Mouse (Mus musculus) hindbrain, postnatal 0 days (tissue): ENCODE results near the gene Tpm4. TPM values are rescaled to one million over a fixed set of nuclear protein-coding genes. Genes with fewer than 3 reads are reported as not detected.
A peak's percentile ranks its signal among the peaks of the same experiment; 100 is the strongest.

Source experiments
- ATAC-seq: fragments of 200-750 bp; cut with Nextera tagmentation; 2 replicates; pipeline ENCODE4 v1.8.0; 2017; ENCODE audit warnings: mild to moderate bottlenecking, moderate TSS enrichment, moderate library complexity
- DNase-seq: peaks from one replicate; pipeline ENCODE4 v3.0.0-alpha.2; 2015; ENCODE audit warnings: low spot score
- H3K27ac ChIP-seq: fragments of 300-500 bp; sonication (generic); 2 replicates; pipeline ENCODE4 v1.5.1; 2014; ENCODE audit warnings: mild to moderate bottlenecking
- H3K27me3 ChIP-seq: fragments of 300-500 bp; sonication (generic); 2 replicates; pipeline ENCODE4 v1.6.1; 2014; ENCODE audit warnings: low read length, mixed read lengths; ENCODE audit not compliant: insufficient read depth
- H3K36me3 ChIP-seq: fragments of 300-500 bp; sonication (generic); 2 replicates; pipeline ENCODE4 v1.6.1; 2014; ENCODE audit warnings: low read length, mixed read lengths; ENCODE audit not compliant: insufficient read depth
- H3K4me1 ChIP-seq: fragments of 300-500 bp; sonication (generic); 2 replicates; pipeline ENCODE4 v1.6.1; 2014; ENCODE audit warnings: antibody characterized with exemption, low read length, mixed read lengths; ENCODE audit not compliant: insufficient read depth
- H3K4me2 ChIP-seq: fragments of 300-500 bp; sonication (generic); 2 replicates; pipeline ENCODE4 v1.6.1; 2014; ENCODE audit warnings: low read depth, mild to moderate bottlenecking, low read length, moderate library complexity, mixed read lengths
- H3K4me3 ChIP-seq: fragments of 300-500 bp; sonication (generic); 2 replicates; pipeline ENCODE4 v1.5.1; 2014; ENCODE audit warnings: low read length
- H3K9ac ChIP-seq: fragments of 300-500 bp; sonication (generic); replicated peaks from 2 replicates; pipeline ENCODE4 v1.6.1; 2014; ENCODE audit warnings: mild to moderate bottlenecking, low read length, moderate library complexity, mixed read lengths
- H3K9me3 ChIP-seq: fragments of 300-500 bp; sonication (generic); 2 replicates; pipeline ENCODE4 v1.6.1; 2016; ENCODE audit warnings: low read length, mixed read lengths
- CTCF ChIP-seq: IDR thresholded peaks from 2 replicates; pipeline ENCODE4 v1.5.1; 2016; ENCODE audit warnings: antibody characterized with exemption, control low read depth, low read depth
- WGBS: fragments of 180-500 bp; shearing (Covaris S2); extraction: QIAGEN DNeasy Blood & Tissue Kit; methylation state at CpG from one replicate; pipeline ENCODE4 v1.1.7; 2014; 5-methylcytosine and 5-hydroxymethylcytosine counted together
- polyA plus RNA-seq: library from polyadenylated mRNA; unstranded; fragments of >200 nt; fragmentation: Nextera tagmentation; extraction: Ambion mirVana; gene quantifications from 2 replicates; pipeline ENCODE4 v1.2.1, GENCODE M21; 2015
- total RNA-seq: library from RNA; depleted of rRNA; stranded (reverse); fragments of >200 nt; gene quantifications from 2 replicates; pipeline ENCODE4 v1.2.3, GENCODE M21; 2014

Gene Tpm4
- total and polyA plus RNA-seq, 2 experiments from 2014 or later, result 83.2 to 124 TPM

DNA sequence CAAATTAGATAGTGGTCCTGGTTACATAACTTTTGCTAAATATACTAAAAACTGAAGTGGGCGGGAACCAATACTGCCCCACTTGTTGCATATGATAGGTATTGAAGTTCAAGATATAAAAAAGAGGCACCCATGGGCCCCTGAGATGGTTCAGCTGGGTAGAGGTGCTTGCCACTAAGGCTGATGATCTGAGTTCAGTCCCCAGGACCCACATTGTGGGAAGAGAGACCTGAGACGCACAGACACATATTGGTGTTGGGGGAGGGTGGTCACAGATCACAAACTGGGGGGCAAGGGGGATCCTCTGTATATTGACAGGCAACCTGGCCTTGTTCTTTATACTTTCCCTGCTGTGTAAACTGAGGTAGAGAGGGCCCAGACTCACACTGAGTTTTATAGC, 2.7 kb downstream of the Tpm4 start:
- no peak for DNase-seq

GRCm38 (mm10) chr8:72138456-72138855, 3.7 kb downstream of the Tpm4 start:
- ATAC-seq (no peak), DNase-seq (no peak)
- H3K9ac ChIP-seq, result no peak overlapping the region
- no peaks in the 10 kb centered on the region for H3K9me3 ChIP-seq
- WGBS, result 97% methylated on average over 5 of the region's 5 CpGs
- no peak overlapping the region for H3K4me2 ChIP-seq
- H3K4me3 ChIP-seq, result no peak overlapping the region
- H3K27me3 ChIP-seq, result no peaks in the 10 kb centered on the region
- H3K27ac ChIP-seq, result no peak overlapping the region
- H3K36me3 ChIP-seq, result peaks cover 18% of the 10 kb centered on the region
- TF ChIP-seq CTCF, result no peak
- H3K4me1 ChIP-seq, result 0 out of 2 replicates have a peak, but pooled peaks cover 7% of the 10 kb centered on the region

More for the DNA sequence above, 2.7 kb downstream of the Tpm4 start:
- Histone ChIP-seq H3K9me3 (no peaks in the 10 kb centered on the region), H3K9ac (no peak overlapping the region), H3K36me3 (peaks cover 14% of the 10 kb centered on the region), H3K4me2 (peak overlapping the region; percentile 90; the same call in 1 of the 2 replicates), H3K27me3 (no peaks in the 10 kb centered on the region), H3K27ac (no peak overlapping the region), H3K4me3 (no peak overlapping the region), H3K4me1 (0 out of 2 replicates have a peak, but pooled peaks cover 7% of the 10 kb centered on the region)
- TF ChIP-seq CTCF, result no peak
- 93% methylated on average over 2 of the region's 2 CpGs for WGBS
- no peak for ATAC-seq

DNA sequence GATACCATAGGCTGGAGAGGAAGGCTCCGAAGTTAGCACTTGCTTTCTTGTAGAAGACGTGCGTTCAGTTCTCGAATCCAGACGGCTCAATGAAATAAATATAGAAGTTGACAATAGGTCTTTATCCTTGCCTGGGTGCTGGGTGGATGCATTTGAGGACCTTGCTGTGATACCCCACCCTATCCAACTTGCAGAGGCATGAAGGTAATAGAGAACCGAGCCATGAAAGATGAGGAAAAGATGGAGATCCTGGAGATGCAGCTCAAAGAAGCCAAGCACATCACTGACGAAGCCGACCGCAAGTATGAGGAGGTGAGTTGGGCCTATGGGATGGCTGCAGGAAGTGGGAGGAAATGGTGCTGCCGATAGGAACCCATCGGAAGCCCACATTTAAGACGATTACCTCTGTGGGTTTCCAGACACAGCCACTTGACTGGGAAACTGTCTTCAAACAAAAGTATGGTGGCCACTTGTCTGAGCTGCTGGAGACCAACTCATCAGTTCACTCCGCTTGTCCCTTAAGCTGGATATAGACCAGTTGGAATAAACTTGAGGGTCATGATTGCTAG, 8.6 kb downstream of the Tpm4 start:
- H3K9ac ChIP-seq, result no peak overlapping the region
- H3K4me1 ChIP-seq, result no peaks in the 10 kb centered on the region
- no peak overlapping the region for H3K27ac ChIP-seq
- no peak overlapping the region for H3K4me3 ChIP-seq
- no peak overlapping the region for H3K4me2 ChIP-seq
- no peak for ATAC-seq
- no peaks in the 10 kb centered on the region for H3K27me3 ChIP-seq
- WGBS, result 94% methylated on average over 13 of the region's 13 CpGs
- peaks cover 57% of the 10 kb centered on the region for H3K36me3 ChIP-seq
- no peak for DNase-seq
- no peak for TF ChIP-seq CTCF
- no peaks in the 10 kb centered on the region for H3K9me3 ChIP-seq

DNA sequence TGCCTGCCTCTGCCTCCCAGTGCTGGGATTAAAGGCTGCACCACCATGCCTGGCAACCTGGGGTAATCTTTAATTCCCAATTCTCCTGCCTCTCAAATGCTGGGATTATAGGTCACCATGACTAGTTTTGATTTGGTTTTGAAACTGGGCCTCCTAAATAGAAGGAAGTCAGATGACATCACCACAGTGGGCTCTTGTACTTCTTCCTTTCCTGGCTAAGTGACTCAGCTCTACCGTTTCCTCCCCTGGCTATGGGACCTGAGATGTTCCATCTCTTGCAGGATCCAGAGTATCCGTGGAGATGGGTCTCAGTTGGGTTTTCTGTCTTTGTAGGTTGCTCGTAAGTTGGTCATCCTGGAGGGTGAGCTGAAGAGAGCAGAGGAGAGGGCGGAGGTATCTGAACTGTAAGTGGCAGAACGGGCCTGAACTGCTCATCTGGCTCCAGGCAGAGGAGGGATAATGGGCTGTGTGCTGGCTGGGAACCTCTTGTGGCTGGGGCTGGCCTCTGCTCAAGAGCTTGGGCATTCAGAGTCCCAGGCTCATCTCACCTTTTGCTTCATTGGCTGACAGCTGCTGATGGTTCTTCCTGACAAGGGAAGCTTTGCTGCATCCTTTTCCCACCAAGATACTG, 9.7 kb downstream of the Tpm4 start:
- 97% methylated on average over 5 of the region's 5 CpGs for WGBS
- Histone ChIP-seq H3K27ac (no peak overlapping the region), H3K27me3 (no peaks in the 10 kb centered on the region), H3K36me3 (peaks cover 60% of the 10 kb centered on the region), H3K4me2 (no peak overlapping the region), H3K4me3 (no peak overlapping the region), H3K9ac (no peak overlapping the region), H3K9me3 (no peaks in the 10 kb centered on the region), H3K4me1 (no peaks in the 10 kb centered on the region)
- TF ChIP-seq CTCF, result no peak
- no peak for ATAC-seq
- DNase-seq, result no peak

GRCm38 (mm10) chr8:72145511-72145910, 10.7 kb downstream of the Tpm4 start:
- no peak overlapping the region for H3K4me3 ChIP-seq
- peaks cover 65% of the 10 kb centered on the region for H3K36me3 ChIP-seq
- H3K4me2 ChIP-seq, result no peak overlapping the region
- H3K9ac ChIP-seq, result no peak overlapping the region
- no peaks in the 10 kb centered on the region for H3K27me3 ChIP-seq
- whole genome bisulfite sequencing, result 89% methylated on average over 3 of the region's 3 CpGs
- no peak for TF ChIP-seq CTCF
- H3K27ac ChIP-seq, result no peak overlapping the region
- no peaks in the 10 kb centered on the region for H3K9me3 ChIP-seq
- ATAC-seq (no peak), DNase-seq (no peak)
- no peaks in the 10 kb centered on the region for H3K4me1 ChIP-seq

- Histone ChIP-seq H3K9ac (no peak overlapping the region), H3K4me3 (no peak overlapping the region), H3K27ac (no peak overlapping the region), H3K9me3 (no peaks in the 10 kb centered on the region), H3K4me2 (no peak overlapping the region), H3K4me1 (no peaks in the 10 kb centered on the region), H3K27me3 (no peaks in the 10 kb centered on the region), H3K36me3 (peaks cover 64% of the 10 kb centered on the region)
- ATAC-seq (no peak), DNase-seq (no peak)
- TF ChIP-seq CTCF, result no peak
- 60% methylated on average over 1 of the region's 1 CpGs for WGBS
Observed at GRCm38 (mm10) chr8:72146056-72146455, 11.3 kb downstream of the Tpm4 start.

GRCm38 (mm10) chr8:72146556-72146955, 11.8 kb downstream of the Tpm4 start:
- TF ChIP-seq CTCF, result no peak
- no peaks in the 10 kb centered on the region for H3K27me3 ChIP-seq

More at GRCm38 (mm10) chr8:72146556-72146955, 11.8 kb downstream of the Tpm4 start:
- Histone ChIP-seq H3K36me3 (peaks cover 64% of the 10 kb centered on the region), H3K9me3 (no peaks in the 10 kb centered on the region), H3K4me2 (no peak overlapping the region), H3K27ac (no peak overlapping the region), H3K9ac (no peak overlapping the region), H3K4me1 (no peaks in the 10 kb centered on the region), H3K4me3 (no peak overlapping the region)
- ATAC-seq, result no peak
- 94% methylated on average over 3 of the region's 3 CpGs for WGBS
- no peak for DNase-seq
